Mouse (Mus musculus) midbrain, embryonic 16.5 days (tissue): ENCODE results near the gene Olfr568. TPM values are rescaled to one million over a fixed set of nuclear protein-coding genes. Genes with fewer than 3 reads are reported as not detected.

Source experiments
- ATAC-seq: fragments of 200-750 bp; cut with Nextera tagmentation; 2 replicates; pipeline ENCODE4 v1.8.0; 2017; ENCODE audit warnings: moderate TSS enrichment
- H3K27ac ChIP-seq: fragments of 300-500 bp; sonication (generic); 2 replicates; pipeline ENCODE4 v1.5.1; 2014; ENCODE audit warnings: mild to moderate bottlenecking, low read length, mixed read lengths
- H3K27me3 ChIP-seq: fragments of 300-500 bp; sonication (generic); 2 replicates; pipeline ENCODE4 v1.6.1; 2014; ENCODE audit warnings: low read depth, low read length, mixed read lengths; ENCODE audit not compliant: control insufficient read depth, insufficient read depth
- H3K36me3 ChIP-seq: fragments of 300-500 bp; sonication (generic); 2 replicates; pipeline ENCODE4 v1.6.1; 2014; ENCODE audit warnings: mild to moderate bottlenecking, low read length, moderate library complexity, mixed read lengths; ENCODE audit not compliant: control insufficient read depth, insufficient read depth
- H3K4me1 ChIP-seq: fragments of 300-500 bp; sonication (generic); 2 replicates; pipeline ENCODE4 v1.6.1; 2014; ENCODE audit warnings: mild to moderate bottlenecking, low read length, mixed read lengths; ENCODE audit not compliant: control insufficient read depth, insufficient read depth
- H3K4me2 ChIP-seq: fragments of 300-500 bp; sonication (generic); 2 replicates; pipeline ENCODE4 v1.6.1; 2014; ENCODE audit warnings: mild to moderate bottlenecking, low read length, mixed read lengths
- H3K4me3 ChIP-seq: fragments of 300-500 bp; sonication (generic); 2 replicates; pipeline ENCODE4 v1.5.1; 2014; ENCODE audit warnings: low read depth, mild to moderate bottlenecking, low read length, moderate library complexity, mixed read lengths
- H3K9ac ChIP-seq: fragments of 300-500 bp; sonication (generic); 2 replicates; pipeline ENCODE4 v1.6.1; 2014; ENCODE audit warnings: low read depth, low read length, mixed read lengths
- H3K9me3 ChIP-seq: fragments of 300-500 bp; sonication (generic); replicated peaks from 2 replicates; pipeline ENCODE4 v1.6.1; 2014; ENCODE audit warnings: mild to moderate bottlenecking, low read length, mixed read lengths; ENCODE audit not compliant: control insufficient read depth, poor library complexity, severe bottlenecking
- WGBS: fragments of 180-500 bp; shearing (Covaris S2); extraction: QIAGEN DNeasy Blood & Tissue Kit; methylation state at CpG from one replicate; pipeline ENCODE4 v1.1.7; 2014; 5-methylcytosine and 5-hydroxymethylcytosine counted together
- polyA plus RNA-seq: library from polyadenylated mRNA; unstranded; fragments of >200 nt; fragmentation: Nextera tagmentation; extraction: Ambion mirVana; gene quantifications from 2 replicates; pipeline ENCODE4 v1.2.1, GENCODE M21; 2015

Olfr568 gene
- polyA plus RNA-seq, 1 experiment from 2014 or later = not detected

GRCm38 (mm10) chr7:102927105-102927504 lies 50.2 kb downstream of the Olfr568 start:
- Histone ChIP-seq H3K4me1 (no peaks in the 10 kb centered on the region), H3K27ac (no peak overlapping the region), H3K4me2 (no peak overlapping the region), H3K27me3 (no peaks in the 10 kb centered on the region), H3K9me3 (no peaks in the 10 kb centered on the region), H3K9ac (no peak overlapping the region), H3K4me3 (no peak overlapping the region), H3K36me3 (no peaks in the 10 kb centered on the region)
- WGBS = 81% methylated on average over 3 of the region's 3 CpGs
- no peak for ATAC-seq

Other genes starting within 250 kb of the Olfr568 start
- not detected in 2 replicates for gene Olfr554, start 238.7 kb upstream of the Olfr568 start, polyA plus RNA-seq
- not detected in 2 replicates for gene Olfr555, start 218.3 kb upstream of the Olfr568 start, polyA plus RNA-seq
- gene Olfr556, start 212.2 kb upstream of the Olfr568 start, polyA plus RNA-seq = not detected in 2 replicates
- gene Trim68, start 189.8 kb upstream of the Olfr568 start, polyA plus RNA-seq = 6.4 and 7.3 TPM in 2 replicates
- gene Olfr557, start 181.2 kb upstream of the Olfr568 start, polyA plus RNA-seq = not detected in 2 replicates
- gene Olfr558, start 174.9 kb upstream of the Olfr568 start, polyA plus RNA-seq = not detected in 2 replicates
- gene Olfr33, start 158.1 kb upstream of the Olfr568 start, polyA plus RNA-seq = not detected in 2 replicates
- not detected in 2 replicates for gene Olfr559, start 149.6 kb upstream of the Olfr568 start, polyA plus RNA-seq
- not detected in 2 replicates for gene Olfr560, start 117.8 kb upstream of the Olfr568 start, polyA plus RNA-seq
- gene Olfr78, start 117.7 kb upstream of the Olfr568 start, polyA plus RNA-seq = 0.16 TPM in 1 of 2 replicates, not detected in the other
- not detected in 2 replicates for gene Olfr561, start 105.9 kb upstream of the Olfr568 start, polyA plus RNA-seq
- gene Olfr564, start 73.6 kb upstream of the Olfr568 start, polyA plus RNA-seq = not detected in 2 replicates
- not detected in 2 replicates for gene Olfr566, start 18.4 kb upstream of the Olfr568 start, polyA plus RNA-seq
- gene Olfr569, start 13.8 kb downstream of the Olfr568 start, polyA plus RNA-seq = not detected in 2 replicates
- gene Olfr570, start 17.5 kb downstream of the Olfr568 start, polyA plus RNA-seq = 0.20 TPM in 1 of 2 replicates, not detected in the other
- gene Olfr571, start 40.4 kb downstream of the Olfr568 start, polyA plus RNA-seq = not detected in 2 replicates
- not detected in 2 replicates for gene Olfr572, start 47.3 kb downstream of the Olfr568 start, polyA plus RNA-seq
- not detected in 2 replicates for gene Olfr573-ps1, start 65.5 kb downstream of the Olfr568 start, polyA plus RNA-seq
- gene Olfr574, start 71.3 kb downstream of the Olfr568 start, polyA plus RNA-seq = not detected in 2 replicates
- not detected in 2 replicates for gene Olfr575, start 81.7 kb downstream of the Olfr568 start, polyA plus RNA-seq
- not detected in 2 replicates for gene Olfr576, start 85.5 kb downstream of the Olfr568 start, polyA plus RNA-seq
- gene Olfr577, start 98.8 kb downstream of the Olfr568 start, polyA plus RNA-seq = not detected in 2 replicates
- gene Olfr578, start 112.2 kb downstream of the Olfr568 start, polyA plus RNA-seq = not detected in 2 replicates
- not detected in 2 replicates for gene Olfr582, start 160.9 kb downstream of the Olfr568 start, polyA plus RNA-seq
- gene Olfr583, start 174.2 kb downstream of the Olfr568 start, polyA plus RNA-seq = not detected in 2 replicates
- gene Olfr584, start 204.8 kb downstream of the Olfr568 start, polyA plus RNA-seq = not detected in 2 replicates
- gene Olfr585, start 220.6 kb downstream of the Olfr568 start, polyA plus RNA-seq = not detected in 2 replicates
- gene Olfr586, start 248.5 kb downstream of the Olfr568 start, polyA plus RNA-seq = not detected in 2 replicates